Mouse (Mus musculus) embryo, embryonic 11 days (tissue): ENCODE measurements around the gene Bnipl.
A peak's percentile ranks its signal among the peaks of the same experiment; 100 is the strongest.
"Not testable (repeated sequence)": the region's sequence is repeated elsewhere in the genome, so short reads cannot be mapped to it uniquely, and the experiment has no call there.

ENCODE experiments used
- DNase-seq: peaks from one replicate; pipeline ENCODE4 v3.0.0-alpha.2; 2015

Gene Bnipl

DNA sequence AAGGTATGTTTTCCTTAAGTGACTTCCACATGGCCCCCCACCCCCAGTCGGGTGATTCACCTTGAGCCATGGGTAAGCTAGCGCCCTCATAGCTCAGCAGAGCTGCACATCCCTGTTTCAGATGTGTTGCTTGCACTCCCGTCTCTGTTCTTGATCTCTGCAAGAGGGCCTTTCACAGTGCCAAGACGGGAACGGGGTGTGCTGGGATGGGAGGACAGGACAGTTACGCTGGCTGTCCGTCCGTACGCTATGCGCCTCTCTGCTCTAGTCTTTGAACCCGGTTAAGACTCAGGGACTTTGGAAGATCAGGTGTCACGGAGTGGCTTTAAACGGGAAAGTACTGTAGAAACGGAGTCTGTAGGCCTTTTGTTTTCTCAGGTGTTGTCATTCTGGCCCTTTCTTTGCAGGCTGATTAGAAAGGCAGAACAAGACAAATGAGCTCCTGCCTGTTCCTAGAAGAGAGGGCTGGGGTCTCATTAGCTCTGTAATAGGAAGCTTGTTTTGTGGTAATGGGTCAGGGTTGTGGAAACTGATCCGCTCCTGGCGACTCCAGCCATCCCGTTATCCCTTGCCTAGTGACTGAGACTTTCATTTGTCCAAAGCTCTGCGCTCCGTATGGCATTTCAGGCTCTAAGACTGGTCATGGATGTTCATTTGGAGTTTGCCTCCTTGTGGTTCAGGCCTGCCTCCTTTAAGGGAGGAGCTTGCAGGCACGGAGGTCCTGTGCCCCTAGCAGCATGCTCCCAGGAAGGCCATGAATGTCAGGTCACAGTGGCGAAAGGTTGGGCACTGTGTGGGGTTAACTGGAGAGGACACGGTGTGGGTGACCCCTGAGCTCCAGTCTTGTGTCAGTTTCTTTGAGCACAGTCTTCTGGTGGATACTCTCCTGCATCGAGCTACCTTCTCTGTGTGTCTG lies 15.3 kb downstream of the Bnipl start:
- no peak for DNase-seq

DNA sequence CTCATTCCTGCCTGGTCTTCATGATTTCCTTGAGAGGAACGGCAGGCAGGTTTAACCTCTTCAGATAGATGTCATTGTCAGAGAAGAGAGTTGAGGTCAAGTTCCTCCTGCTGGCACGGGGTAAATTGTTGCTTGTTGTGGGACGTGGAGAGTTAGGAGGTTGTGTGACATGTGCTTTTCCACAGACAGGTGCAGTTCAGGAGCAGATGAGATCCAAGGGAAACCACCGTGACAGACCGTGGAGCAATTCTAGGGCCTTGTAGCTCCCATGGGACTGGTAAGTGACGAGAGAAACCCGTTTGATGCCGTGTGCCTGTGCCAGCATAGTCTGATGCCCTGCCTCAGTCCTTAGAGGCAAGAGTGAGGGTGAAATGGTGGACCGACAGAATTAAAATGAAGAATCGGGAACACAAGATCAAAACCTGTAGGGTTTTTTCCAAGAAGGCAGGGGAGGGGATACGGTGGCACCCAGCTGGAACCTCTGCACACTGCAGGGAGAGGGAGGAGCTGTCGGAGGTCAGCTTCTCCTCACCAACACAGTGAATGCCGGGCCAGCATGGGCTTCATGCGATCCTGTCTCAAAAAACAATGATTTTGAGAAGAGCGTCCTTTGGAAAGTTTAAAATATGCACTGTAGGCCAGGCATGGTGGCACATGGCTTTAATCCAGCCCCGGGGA lies 17.6 kb downstream of the Bnipl start:
- DNase-seq: no peak

DNA sequence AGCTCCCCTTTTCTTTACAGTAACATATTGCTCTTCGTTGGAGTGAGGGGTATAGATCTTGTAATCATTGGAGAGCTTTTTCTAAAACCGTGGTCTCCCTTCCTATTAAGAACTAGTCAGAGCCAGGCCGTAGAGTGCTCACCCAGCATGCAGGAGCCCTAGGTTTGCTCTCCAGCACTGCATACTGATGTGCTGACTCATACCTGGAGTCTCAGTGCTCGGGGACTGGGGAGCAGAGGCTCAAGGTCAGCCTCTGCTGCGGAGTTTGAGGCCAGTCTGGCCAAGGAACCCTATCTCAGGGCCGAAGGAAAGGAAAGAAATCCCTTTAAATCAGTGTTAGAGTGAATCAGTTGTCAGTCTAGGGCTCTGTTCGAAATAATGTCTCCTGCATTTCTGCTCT lies 18.2 kb downstream of the Bnipl start:
- DNase-seq: no peak

DNA sequence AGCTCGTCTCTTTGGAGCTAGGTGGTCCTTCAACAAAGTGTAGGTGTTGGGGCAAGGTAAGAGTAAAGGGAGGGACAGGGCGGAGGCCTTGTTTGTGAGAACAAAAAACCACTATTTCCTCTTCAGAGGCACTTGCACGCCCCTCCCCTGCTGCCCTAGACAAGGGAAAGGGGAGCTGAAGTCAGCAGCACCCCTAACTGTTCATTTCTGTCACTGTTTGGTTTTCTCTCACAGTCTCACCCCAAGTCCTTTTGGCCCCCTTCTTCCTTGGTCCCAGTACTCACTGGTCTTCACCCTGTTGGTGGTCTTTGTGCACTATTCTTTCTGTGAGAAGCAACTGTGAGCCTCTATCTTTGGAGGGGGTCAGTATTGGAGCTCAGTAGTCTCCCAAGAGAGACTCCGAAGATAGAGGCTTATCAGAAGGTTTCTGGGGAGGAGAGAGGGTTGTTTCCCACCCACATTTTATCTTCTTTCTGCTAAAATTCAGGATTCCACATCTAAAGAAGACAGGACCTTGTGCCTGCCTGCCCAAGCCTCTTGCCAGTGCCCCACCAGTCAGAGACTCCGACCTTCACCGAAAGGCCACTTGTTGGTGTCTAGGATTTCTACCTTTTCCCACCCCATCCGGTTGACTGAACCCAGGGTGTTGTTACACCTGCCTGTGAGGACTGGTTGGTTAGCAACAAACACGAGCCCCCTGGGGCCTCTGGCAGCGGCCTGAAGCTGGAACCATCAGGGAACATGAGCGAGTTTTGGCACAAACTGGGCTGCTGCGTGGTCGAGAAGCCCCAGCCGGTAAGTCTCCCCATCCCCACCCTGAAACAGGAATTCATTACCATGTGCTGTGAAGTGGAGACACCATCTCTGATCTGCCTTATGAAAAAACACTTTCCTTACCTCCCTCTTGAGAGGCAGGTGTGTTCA lies 19.4 kb downstream of the Bnipl start, which contains the start of gene Mllt11:
TSS of gene Mllt11 (minus strand) at position 874 of the 924 bp plus-strand sequence.
- no peak for DNase-seq

DNA sequence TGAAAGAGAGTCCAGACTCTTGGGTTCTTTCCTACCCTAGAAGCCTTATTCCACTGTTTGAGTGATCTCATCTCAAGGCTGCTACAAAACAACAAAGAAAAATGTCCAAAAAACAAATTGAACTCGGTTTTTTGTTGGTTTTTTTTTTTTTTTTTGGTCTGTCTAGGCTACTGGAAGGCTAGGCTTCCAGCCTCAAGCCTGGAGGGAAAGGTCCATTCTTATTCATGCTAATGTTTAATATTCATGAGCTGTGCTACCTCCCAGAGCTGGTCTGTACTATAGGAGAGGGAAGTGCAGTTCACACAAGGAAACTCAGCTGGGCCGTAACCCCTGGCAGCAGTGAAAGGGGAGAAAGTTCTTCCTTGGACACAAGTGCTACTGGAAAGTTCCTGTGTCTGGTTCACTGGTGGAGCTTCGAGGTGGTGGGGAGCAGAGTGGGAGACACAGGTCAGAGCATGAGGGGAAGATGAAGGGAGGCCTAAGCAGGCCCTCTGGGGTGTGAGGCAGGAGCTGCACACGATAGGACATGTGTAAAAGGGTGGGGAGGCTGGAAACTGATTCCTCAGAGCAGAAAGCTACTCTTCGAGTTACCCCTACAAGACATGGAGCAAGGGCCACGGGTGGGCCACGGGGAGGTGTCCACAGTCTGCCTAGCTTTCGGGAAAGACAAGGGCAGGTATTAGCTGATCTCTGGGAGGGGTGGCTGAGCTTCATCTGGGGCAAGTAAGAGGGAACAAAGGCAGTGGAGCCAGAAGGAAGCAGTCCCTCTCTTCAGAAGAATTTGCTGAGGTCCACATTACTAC lies 20.3 kb downstream of the Bnipl start:
- peak; percentile 52 for DNase-seq

DNA sequence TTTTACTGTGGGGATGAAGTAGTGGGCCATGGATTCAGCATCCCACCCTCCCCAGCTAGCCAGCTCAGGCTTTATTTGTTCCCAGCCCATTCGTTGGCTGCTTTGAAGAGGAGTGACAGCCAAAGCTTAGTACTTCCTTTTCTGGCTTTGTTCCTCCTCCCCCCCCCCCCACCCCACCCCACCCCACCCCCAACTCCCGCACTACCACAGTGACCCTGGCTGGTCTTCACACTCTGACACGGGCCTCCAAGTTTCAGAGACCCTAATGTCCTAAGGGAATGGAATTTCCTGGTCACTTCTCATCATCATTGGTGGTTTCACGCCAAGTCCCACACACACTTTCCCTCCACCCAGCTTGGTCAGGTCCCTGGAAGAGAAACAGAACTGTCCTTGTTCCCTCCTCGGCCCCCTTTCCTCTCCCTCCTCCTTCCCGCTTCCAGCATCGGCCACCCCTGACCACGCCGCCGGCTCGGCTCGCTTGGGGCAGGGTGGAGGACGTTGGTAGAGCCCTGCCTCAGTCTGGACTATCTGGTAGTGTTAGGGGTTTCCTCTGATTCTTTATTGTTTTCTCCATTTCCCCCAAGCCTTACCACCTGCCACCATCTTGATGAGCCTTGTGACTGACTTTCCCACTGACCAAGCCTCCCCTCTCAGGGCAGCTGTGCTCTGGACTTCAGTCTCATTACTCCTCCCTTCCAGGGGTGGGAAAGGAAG lies 21.1 kb downstream of the Bnipl start:
- DNase-seq: peak; percentile 59

DNA sequence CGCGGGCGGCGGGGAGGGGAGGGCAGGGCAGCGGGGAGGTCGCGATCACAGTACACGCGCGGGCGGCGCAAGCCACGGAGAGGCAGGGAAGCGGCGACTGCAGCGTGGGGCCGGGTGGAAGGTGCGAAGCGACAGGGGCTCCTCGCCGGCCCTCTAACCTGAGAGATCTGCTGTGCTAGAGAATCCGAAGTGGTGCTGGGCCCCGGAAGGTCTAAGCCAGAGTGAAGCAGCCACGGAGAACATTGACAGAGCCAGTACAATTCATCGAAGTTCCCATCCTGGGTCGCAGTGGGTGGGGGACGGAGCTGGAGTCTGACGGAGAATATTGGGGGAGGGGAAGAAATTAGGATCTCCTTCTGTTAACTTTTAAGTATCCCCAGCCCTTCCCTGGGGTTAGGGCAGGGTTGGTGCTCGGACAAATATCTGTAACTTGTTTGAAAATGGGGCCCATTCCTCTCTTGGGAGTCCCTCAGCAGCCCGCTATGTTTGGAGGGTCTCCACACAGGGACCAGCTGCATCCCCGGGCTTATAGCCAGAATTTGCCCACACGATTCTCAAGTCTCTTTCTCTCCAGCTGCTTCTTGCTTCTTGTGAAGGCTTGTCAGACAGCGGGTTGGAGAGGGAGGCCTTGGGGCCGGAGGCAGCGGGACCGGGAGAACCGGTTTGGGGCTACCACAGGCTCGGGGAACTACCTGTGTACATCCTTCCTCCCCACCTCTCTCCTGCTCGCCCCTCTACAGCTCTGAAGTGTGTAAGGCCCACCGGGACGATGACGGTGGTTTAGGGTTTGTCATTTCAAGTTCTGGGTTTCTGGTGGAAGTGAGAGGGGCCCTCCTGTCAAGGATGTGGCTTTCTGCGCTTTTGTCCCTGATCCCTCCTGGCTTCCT lies 21.9 kb downstream of the Bnipl start:
- DNase-seq: peak; percentile 57

DNA sequence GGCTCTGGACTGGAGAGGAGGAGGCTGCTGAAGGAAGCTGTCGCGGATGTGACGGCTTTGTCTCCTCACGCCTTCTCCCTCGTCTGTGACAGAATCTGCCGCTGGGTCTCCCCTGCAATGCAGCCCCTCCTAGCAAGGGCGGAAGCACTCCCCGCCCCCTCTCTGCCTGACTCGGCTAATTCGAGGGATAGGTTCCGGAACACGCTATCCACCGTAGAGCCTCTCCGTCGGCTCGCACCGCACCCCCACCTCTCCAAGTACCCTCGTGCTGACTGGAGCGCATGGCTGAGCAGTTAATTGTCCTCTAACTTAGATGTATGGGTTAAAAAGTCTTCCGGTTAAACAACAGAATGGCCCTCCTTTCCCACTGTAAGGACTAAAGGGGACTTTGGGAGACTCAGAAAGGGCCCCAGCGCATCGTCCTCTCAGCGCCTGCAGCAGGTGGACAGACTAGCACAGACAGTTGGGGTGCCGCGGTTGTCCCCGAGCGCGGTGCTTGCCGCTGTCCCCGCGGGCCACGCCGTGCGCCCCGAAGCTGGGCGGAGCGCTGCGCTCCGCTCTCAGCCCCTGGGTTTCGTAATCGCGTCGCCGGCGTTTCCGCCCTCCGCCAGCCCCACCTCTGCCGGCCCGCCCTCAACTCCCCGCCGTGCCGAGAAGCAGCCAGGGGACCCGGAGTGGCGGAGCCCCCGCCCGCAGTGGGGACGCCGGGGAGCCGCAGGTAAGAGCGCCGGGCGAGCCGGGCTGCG lies 22.7 kb downstream of the Bnipl start, which contains the start of gene Cdc42se1:
TSS of gene Cdc42se1 (plus strand) at position 585 of the 746 bp plus-strand sequence.
- peak; percentile 94 for DNase-seq

DNA sequence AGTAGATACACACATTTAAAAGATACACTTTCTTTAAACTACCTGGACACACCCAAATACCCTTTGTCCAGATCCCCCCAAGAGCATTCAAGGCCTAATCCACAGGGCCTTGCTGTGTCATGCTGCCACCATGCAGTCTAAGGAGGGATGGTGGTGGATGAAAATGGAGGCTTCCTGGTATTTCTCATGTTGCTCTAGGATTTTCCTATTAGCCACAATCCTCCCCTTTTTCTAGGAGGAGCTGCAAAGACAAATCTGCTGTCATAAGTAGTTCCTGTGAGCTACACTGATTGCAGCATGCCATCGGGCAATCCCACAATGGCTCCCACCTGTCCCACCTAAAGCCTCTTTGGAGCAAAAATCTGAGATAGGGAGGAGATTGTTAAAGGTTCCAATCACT lies 23.8 kb downstream of the Bnipl start:
- peak; percentile 30 for DNase-seq

DNA sequence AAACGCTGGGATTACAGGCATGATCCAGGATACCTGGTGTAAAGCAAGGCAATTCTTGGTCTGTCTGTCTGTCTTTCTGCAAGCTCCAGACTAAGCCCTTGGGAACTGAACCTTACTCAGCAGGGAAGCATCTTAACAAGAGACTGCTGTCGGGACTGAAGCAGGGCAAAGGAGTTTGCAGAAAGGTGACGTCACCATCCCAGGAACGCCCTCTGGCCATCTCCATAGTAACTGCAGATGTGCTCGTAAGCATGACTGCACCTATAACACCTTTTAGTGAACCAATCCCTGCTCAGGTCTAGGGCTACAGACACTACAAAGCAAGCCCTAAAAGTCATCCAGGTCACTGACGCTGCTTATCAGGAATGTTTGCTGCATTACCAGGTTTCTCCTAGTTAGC lies 26.7 kb downstream of the Bnipl start:
- DNase-seq: peak; percentile 62

DNA sequence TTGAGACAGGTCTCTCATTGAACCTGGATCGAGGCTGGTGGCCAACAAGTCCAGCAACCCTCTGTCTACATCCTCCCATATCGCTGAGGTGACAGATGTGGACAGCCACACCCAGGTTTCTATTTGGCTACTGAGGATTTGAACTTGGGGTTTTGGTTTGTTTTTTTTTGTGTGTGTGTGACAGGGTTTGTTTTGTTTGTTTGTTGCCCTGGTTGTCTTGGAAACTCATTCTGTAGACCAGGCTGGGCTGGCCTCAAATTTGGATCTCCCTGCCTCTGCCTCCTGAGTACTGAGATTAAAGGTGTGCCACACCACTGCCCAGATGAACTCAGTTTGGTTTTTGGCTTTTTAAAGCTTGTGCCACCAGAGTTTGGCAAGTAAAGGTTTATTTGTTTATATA lies 28.0 kb downstream of the Bnipl start:
- no peak for DNase-seq

DNA sequence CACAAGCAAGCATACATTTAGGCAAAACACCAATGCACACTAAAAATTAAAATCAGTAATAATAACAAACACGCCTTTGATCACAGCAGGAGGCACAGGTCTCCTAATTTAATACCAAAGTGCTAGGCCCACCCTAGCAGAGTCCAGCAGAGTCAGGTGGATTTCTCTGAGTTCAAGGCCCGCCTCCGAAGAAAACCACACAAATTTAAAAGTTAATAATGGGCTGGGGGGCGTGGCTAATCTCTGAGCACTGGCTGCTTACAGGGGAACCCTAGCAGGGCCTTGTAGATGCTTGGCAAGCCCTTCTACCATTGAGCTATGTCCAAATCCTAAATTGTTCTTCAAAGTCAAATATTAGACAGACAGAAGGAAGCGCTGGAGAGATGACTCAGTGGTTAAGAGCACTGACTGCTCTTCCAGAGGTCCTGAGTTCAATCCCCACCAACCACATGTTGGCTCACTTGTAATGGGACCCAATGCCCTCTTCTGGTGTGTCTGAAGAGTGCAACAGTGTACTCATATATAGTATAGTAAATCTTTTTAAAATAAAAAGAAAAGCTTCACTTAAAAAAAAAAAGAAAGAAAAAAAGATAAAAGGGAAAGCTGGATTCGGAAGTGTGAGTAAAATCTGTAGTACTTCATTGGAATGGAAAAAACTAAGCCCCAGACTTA lies 32.4 kb downstream of the Bnipl start:
- peak; percentile 21 for DNase-seq

DNA sequence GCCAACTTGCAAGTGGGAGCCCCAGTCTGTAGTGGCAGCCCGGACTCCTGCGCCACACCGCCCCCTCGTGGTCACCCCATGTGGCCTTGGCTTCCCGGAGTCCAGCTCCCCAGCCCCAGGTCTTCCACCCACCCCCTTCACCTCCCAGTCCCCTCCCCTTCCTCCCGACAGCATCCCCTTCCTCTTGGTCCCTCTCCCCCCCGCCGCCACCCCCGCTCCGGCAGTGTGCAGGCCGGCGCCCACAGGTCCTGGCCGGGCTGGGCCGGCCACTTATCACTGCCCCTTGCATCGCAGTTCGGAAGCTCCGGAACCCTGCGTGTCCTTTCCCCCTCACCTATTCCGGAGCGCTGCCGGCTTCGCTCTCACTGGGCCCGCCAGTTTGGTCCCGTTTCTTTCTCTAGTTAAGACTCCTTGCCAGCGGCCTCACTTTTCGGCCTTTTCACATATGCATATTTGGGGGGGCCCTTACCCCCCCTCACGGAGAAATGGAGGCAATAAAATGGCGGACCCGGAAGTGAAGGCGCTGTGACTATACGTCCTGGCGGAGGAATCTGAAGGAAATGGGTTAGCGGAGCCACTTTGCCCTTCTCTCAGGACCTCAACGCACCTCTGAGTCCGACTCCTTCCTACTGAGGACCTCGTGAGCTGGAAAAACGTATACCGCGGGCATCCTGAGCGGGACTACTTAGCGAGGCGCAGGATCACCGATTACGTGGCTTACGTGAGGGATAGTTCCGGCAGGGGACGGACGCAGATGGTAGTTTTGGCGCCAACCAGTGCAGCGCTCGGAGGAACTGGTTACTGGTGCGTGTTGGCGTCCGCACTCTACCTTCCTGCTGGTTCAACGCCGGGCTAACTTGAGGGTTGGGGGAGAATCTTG lies 33.5 kb downstream of the Bnipl start, which contains the start of gene Gabpb2:
TSS of gene Gabpb2 (minus strand) at position 662 of the 880 bp plus-strand sequence.
- peak; percentile 95 for DNase-seq

DNA sequence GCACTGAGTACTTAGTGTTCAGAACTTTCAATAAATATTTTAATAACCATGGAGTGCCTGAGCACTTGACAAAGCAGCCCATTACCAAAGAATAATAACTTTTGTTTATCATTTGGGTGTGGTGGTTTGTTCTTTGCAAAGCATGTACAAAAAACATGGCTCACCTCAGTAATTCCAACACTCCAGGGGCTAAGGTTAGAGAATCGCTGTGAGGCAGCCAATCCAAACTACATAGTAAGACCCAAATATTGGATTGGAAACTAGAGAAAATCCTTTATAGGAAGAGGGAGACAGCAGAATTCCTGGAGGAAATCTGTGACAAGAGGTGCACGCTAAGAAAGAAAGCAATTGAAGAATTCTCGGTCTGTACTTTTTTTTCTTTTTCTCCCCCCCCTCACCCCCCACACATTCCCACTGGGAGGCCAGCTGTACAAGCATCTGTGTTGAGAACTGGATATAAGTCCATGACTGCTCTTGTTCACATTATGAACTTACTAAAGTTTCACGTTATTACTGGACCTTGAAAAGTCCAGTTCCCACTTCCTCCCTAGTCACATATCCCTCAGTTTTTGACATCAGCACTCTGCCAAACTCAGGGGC lies 34.2 kb downstream of the Bnipl start:
- DNase-seq: no peak

DNA sequence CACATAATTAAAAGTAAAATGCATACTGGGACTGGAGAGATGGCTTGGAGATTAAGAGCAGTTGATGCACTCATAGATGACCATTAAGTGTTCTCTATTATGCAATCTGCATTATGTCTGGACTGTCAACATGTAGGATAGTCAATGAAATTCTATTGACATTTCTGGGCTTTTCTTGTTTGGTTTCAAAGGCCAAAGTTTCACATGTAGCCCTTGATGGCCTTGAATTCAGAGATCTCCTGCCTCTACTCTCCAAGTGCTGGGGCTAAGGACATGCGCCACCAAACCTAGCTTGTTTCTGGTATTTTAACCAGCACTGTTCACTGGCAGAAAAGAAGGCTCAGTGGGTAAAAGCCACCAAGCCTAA lies 37.4 kb downstream of the Bnipl start:
- no peak for DNase-seq

DNA sequence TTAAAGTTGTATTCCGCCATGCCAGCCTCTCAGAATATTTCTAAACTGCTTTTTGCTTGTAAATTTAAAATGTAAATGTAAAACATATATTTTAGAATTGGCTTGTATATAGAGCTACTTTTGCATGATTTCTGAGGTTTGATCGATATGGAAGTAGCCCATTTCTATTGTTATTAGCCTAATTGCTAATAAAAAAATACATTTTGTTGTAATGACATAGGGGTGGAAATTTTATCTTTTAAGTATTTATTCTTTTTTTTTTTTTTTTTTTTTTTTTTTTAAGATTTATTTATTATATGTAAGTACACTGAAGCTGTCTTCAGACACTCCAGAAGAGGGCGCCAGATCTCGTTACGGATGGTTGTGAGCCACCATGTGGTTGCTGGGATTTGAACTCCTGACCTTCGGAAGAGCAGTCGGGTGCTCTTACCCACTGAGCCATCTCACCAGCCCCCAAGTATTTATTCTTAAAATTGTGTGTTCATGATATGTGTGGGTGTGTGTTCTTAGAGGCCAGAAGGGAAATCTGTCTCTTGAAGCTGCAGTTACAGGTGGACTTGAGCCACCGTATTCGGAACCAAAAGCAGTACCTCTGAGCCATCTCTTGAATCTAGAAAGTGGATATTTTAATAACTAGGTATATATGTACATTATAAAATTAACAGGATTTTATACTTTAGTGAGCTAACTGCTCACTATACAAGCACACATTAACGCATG lies 37.9 kb downstream of the Bnipl start:
- DNase-seq: not testable (repeated sequence)

DNA sequence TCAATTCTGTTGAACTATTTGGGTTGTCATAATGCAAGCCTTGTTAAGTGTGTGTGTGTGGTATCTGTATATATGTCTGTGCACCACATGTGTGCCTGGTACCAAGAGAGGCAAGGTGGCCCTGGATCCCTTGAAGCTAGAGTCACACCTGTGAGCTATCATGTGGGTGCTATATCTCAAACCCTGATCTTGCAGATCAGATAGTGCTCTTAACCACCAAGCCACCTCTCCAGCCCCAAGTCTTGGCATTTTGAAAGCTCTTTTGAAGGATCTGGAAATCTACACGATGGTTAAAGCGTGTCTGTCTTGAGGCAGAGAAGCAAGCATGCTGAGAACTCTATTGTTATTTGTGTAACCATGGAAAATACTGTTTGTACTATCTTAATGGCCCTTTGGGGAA lies 40.4 kb downstream of the Bnipl start:
- DNase-seq: no peak
